Mouse (Mus musculus) gonadal fat pad, adult 2 months (tissue): ENCODE measurements around the gene Fzr1. TPM values are rescaled to one million over a fixed set of nuclear protein-coding genes. Genes with fewer than 3 reads are reported as not detected.

Experiments
- DNase-seq: peaks from one replicate; pipeline ENCODE4 v3.0.0-alpha.2; 2012; ENCODE audit warnings: low read depth
- polyA plus RNA-seq: library from polyadenylated mRNA; depleted of rRNA; stranded (reverse); fragments of >200 nt; gene quantifications from 2 replicates; pipeline ENCODE4 v1.2.3, GENCODE M21; 2012

Gene Fzr1
- polyA plus RNA-seq, 1 experiment: 59.7 TPM

DNA sequence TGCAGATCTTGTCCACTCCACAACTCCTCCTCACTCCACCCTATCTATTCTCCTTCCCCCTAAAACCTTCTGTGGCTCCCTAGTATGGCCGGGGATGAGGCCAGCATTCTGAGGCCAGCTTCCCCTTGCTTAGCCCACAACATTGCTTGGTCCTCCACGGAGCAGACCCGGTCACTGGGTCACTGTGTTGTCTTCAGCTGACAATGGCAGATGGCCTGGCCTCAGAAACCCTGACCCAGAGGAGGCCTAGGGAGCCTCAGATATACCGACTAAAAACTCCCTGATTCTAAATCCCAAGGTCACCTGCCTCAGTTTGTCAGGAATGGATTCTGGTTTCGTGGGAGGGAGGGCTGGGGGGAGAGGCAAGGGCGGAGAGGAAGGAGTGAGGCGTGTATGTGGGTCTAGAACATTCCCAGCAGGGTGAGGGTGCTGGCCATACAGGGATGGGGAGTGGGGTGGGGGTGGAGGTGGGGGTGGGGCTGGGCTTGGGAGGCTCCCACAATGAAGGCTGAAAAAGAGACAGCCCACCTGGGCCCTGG, 24.0 kb upstream of the Fzr1 start:
- no peak for DNase-seq

DNA sequence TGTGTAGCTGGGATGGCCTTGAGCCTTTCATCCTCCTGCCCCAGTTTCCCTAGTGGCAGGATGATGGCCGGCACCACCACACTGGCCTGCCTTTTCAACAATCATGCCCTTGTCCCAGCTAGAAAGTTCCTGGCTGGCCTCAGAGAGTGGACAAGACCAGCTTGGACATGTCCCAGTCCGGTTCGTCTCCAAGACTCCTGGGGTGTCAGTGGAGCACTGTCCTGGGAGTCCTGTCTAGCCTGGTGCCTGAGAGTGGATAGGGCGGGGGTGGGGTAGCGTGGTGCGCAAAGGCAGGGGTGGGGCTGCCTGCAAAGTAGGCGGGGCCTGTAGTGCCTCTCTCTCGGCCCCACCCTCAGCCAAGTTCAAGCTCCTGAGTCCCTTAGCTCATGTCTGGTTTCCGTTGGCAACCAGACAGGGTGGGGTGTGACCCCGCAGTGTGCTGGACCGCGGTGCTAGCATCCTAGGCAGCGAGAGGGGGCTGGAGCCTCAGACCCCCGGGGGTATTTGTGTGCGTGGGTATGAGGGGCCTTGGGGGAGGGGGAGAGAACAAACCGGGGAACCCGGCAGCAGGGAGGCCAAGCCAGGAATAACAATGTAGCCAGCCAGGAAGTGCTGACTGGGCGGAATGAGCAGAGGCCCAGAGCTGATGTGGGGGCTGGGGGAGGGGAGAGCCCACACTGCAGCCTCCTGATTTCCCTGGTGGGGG, 23.4 kb upstream of the Fzr1 start:
- DNase-seq: no peak

DNA sequence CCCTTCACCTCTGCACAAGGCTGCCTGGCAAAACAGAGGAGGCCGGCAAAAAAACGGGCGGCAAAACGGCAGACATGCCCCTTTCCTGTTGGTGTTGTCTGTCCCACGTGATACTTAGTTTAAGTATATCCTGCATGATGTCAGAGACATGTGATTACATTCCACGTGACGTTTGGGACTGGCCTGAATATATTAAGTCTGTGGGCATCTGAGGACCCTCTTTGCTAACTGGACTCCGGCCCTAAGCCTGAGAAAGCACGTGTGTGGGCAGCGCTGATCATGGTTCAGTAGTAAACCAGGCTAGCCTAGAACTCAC, 22.8 kb upstream of the Fzr1 start:
- DNase-seq: no peak

DNA sequence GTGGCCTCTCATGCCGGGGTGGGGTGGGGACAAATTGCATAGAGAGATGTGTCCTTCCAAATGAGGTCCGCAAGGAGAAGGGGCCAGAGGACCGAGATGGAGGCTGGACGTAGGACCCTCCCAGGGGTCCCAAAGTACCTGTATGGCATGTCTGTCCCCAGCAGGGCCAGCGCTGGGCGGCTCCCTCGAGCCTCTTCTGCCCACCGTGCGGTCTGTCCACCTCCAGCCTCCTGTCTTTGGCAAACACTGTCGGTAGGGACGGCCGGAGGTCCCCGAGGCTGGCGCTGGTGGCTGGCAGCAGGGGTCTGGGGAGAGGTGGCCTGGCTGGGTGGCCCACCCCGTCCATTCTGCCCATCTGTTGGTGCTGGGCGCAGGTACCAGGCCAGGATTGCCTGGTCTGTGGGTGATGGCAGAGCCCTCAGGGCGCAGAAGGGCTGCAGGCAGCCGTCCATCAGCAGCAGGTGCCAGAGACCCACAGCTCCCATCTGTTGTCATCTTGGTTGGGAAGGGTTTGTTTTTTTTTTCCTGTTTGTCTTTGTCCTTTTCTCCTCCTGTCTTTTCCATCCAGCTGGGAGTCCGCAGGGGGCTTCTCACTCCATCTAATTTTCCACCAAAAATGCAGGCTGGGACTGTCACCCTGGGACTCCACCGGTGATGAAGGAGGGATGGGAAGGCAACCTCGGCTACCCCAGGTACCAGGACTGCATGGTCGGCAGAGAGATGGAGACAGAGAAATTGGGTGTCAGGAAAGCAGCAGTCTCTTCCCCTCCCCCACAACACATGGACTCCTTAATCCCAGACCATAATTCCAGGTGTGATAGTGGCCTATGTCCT, 22.3 kb upstream of the Fzr1 start:
- DNase-seq: no peak

DNA sequence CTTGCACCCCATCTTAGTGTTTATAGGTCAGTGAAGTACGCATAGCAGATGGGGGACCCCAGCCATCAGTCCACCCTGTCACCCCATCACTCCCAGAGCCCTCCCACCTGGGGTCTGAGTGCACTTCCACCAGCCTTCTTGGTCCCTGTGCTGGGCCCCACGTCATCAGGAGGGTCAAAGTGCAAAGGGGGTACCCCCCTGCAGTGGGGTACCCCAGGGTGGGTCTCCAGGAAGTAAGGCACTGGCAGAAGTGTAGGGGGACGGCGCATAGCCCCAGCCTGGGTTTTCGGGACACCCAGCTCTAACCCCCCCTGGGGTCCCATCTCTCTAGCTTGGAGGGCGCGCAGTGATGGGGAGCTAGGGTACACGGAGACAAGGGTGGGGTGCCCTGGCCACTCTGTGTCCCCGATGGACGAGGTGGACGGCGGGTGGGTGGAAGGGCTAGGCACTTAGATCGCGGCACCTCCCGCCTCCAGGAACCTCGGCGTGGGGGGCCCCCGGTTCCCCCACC, 21.5 kb upstream of the Fzr1 start:
- no peak for DNase-seq

DNA sequence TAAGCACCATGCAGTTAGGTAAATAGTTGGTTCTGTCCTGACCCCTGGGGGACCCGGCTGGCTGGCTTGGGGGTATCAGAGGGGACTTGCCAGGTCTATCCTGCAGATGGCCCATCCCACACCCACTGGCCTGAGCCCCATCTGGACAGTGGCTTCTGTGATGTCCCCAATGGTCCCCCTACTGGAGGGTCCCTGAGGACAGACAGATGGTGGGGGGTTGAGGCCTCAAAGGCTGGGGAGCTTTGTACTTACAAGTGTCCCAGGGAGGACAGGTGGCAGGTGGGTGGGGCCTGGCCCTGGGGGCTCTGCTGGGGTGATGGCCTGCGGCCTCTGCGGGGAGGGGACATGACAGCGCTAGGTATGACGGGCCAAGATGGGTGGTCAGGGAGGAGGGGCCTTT, 21.0 kb upstream of the Fzr1 start:
- DNase-seq: no peak

DNA sequence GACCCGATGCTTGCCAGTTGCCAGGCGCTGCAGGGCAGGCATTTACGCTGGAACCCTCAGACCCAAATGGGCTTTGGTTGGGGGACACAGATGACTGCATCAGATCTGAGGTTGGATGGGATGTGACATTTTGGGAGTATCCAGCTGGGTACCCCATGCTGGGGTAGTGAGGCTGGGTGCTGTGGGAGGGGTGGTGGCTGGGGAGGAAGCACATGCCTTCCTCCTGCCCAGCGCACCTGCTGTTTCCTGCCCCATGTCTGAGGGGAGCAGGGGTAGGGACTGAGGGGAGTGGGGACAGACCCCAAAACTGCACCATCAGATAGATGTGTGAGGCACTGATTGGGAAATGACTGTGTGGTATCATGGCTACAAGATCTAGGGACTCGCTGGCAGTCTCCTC, 18.4 kb upstream of the Fzr1 start:
- no peak for DNase-seq

DNA sequence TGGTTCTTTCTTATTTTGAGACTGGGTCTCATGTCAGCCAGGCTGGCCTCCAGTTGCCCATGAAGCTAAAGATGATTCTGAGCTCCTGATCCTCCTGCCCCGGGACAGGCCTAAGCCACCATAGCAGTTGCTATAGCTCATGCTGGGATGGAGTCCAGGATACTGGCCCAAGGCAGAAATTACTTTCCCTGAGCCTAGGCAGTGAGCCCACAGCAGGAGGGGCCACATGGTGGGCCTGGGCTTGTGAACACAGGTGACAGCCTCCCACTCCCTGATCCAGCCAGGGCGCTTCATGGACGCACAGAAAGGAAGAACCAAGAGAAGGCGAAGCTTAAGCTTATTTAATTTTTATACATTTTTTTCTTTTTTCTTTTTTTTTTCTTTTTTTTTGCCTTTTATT, 17.5 kb upstream of the Fzr1 start:
- no peak for DNase-seq

DNA sequence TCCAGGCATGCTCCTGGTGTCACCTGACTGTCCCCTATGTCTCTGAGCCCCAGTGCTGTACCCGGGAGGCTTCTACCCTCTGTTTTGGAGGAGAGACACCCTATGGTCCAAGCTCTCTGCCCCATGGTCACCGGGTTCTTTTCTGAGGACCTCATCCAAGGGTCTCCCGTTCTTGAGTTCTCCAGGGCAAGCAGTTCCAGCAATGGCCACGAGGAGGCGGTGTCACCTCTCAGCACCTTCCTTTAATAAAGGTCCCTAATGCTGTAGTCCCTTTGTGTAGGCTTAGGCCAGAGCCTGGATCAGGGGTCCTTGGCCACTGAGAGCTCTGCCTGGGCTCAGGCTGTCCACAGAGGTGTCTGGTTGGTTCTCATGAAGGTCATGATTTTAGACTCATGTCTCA, 16.8 kb upstream of the Fzr1 start:
- no peak for DNase-seq

DNA sequence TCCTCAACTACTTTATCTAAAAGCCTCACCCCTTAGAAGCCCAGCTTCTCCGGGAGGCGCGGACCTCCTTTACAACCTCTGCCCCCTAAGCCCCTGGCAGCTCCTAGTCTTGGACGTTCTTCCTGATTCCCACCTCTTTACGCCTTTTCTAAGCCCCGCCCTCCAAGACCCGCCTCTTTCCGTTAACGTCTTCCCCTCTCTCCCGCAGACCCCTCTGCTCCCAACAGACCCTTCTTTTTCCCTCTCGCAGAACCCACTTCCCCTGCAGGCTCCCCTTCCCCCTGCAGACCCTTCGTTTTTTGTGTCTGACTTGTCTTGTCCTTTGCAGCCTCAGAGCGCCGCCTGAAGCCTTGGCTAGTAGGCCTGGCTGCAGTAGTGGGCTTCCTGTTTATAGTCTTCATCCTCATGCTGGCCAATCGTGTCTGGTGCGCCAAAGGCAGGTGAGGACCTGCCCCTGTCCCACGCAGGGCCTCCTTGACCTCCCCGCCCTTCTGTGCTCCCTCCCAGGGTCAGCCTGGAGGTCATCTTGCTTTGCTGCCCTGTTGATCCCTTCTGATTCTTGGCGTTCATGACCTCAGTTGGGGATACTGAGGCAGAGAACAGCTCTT, 15.2 kb upstream of the Fzr1 start:
- DNase-seq: no peak

DNA sequence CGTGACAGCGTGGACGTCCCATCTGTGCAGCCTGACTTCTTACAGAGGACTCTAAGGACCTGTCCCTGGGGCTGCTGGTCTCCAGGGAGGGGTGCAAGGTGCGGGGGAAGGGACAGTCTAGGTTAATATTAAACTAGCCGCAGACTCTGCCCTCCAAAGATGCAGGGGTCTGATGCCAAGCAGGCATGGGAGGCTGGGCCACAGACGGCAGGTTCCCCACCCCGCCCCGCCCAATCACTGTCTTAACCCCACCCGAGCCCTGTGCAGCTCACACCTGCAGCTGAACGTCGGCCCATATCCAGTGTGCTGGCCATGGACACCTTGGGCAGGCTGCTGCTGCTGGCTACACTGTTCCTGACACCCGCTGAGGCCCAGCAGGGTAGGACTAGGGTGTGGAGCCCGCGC, 14.5 kb upstream of the Fzr1 start, which contains the start of gene Smim24:
Gene Smim24, plus strand, starts transcription at position 271 of the 405 bp plus-strand sequence.
- DNase-seq: no peak

DNA sequence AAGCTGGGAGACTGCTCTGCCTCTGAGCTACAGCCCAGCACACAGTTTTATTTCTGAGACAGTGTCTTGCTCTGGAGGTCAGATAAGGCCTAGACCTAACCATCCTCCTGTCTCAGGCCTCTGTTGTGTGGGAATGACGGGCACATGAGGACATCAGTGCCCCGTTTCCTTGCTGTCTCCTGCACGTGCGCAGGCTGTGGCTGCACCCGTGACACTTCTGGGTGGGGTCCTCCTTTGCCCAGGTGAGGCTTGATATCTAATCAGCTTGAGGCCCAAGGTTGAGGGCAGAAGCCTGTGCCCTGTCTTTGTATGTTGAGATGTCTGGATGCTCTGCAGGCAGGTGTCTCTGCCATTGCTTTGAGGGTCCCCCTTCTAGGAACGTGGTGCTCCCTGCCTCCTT, 14.0 kb upstream of the Fzr1 start:
- DNase-seq: no peak

DNA sequence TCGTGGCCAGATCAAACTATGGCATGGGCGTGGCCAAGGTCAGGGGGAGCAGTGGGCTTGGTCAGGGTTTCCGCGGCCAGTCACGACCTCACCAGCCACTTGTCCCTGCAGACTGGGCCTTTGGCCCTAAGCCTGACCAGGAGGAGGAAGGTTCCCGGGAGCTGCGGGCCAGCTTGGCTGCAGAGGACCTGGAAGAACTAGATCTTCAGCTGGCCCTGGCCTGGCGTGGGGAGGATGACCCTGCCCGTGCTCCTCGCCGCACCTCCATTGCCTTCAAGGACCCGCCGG, 12.3 kb upstream of the Fzr1 start:
- no peak for DNase-seq

DNA sequence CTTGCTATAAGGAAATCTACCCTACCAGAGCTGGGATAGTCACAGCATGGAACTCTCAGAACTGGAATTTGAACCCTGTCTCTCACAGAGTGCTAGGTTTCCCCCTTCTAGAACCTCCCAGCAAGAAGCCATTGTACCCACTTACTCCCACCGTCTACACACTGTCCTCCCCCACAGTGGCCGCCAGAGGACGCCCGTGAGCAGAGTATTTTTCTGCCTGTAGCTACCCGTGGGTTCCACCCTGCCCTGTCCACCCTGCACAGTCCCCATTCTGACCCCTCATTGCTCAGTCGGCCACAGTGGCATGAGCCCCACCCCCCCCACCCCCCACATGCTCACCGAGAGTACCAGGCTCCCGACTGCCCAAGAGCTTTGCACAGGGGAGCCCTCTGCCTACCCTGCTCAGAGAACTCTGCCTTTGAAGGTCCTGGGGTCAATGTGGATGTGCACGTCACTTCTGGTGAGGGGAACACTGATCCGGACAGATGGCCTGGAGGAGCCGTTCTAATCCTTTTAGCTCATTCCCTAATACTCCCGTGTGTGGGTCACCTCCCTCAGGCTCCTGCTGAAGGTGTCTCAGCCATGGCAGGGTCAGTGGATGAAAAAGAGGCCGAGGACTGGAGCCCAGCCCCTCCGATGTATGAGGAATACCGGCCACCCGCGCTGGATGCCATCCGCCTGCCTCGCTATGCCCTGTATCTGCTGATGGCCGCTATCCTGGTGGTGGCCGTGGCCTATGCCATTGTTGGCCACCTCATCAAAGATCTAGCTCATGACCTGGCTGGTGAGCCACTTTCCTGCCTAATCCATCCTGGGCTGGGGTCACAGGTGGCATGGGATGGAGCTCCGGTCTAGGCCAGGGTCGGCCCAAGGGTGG, 11.7 kb upstream of the Fzr1 start:
- DNase-seq: no peak

DNA sequence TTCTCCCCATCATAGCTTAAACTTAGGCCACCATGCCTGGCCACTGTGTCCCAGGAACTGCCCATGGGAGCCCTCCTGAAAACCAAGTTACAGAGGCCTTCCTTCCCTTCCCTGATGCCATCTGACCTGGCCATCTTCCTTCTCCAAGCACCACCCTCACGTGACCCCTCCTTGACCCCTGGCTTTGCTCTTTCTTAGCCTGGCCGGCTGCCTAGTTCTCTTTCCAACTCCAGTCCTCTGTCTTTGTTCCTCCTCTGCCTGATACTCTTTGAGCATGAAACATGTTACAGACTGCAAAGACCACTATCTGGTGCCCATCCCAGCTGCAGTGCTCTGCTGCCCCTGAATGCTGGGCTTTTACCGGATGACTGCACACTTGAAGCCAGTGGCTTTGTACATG, 11.1 kb upstream of the Fzr1 start:
- DNase-seq: no peak

DNA sequence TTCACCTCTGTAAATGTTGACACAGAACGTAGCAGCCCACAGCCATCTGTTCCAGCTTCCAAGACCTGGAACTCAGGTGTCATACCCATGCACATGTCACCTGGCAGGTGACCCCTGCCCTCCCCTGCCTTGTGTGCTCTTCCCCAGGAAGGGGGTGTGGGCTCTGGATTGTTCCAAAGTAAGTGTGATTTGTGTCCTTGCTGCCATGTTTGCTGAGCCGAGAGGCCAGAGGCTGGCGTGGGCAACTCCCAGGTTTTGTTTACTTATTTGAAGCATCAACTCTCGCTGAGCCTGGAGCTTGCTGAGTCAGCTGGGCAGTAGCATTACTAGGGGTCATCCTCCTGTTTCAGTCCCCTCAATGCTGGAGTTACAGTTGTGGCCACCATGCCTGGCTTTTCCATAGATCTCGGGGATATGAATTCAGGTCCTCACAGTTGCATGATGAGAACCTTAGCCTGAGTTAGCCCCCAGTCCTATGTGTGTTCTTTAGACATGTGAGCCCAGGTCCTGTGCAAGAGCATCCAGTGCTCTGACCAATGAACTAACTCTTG, 10.3 kb upstream of the Fzr1 start, which contains the start of gene Gm48552:
Gene Gm48552, plus strand, starts transcription at position 501 of the 551 bp plus-strand sequence.
- DNase-seq: no peak

DNA sequence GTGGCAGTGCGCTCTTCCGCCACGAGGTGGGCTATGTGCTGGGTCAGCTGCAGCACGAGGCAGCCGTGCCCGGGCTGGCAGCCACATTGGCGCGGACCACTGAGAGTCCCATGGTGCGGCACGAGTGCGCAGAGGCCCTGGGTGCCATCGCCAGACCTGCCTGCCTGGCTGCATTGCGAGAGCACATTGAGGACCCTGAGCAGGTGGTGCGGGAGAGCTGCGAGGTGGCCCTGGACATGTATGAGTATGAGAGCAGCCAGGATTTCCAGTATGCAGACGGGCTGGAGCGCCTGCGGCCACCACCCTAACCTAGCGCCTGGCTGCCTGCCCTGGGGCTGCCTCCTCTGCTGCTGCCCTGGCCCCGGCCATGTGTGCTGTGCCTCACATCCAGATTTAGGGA, 9.4 kb upstream of the Fzr1 start:
- DNase-seq: no peak

DNA sequence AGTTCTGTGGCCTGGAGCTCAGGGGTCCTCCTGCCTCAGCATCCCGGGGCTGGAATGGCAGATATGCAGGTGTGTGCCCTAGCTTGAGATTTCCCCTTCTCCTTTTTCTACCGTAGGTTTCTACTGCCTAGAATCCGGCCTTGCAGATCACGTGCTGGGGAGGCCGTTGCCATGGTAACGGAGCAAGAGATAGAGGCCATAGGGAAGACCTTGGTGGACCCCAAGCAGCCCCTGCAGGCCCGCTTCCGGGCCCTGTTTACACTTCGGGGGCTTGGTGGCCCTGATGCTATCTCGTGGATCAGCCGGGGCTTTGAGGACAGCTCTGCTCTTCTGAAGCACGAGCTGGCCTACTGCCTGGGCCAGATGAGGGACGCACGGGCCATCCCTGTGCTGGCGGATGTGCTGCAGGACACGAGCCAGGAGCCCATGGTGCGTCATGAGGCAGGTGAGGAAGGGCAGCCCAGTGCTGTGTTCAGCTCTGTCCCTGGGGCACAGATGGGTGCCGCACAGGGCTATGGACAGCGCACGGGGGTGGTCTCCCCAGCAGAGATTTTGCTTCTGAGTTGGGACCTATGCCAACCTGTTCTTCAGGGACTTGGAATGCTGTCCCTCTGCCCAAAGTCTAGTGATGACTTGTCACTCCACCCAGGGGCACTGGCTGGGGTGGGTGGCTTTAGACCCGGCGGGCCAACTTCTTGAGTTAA, 7.4 kb upstream of the Fzr1 start:
- DNase-seq: no peak

DNA sequence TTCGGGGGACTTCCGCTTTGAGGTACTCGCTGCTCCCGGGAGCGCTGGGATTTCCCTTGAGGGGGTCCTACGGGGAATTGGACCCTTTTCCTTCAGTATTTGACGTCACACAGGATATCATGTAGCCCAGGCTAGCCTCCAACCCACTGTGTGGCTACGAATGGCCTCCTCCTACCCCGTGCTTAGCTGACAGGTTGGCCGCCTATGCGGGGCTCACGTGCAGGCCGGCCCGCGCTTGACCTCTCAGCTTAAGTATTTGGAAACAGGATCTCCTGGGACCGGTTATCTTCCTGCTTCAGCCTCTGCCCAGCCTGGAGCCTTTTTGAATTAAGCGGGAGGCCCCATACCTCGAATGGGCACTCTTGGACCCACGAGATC, 6.3 kb upstream of the Fzr1 start:
- DNase-seq: no peak

DNA sequence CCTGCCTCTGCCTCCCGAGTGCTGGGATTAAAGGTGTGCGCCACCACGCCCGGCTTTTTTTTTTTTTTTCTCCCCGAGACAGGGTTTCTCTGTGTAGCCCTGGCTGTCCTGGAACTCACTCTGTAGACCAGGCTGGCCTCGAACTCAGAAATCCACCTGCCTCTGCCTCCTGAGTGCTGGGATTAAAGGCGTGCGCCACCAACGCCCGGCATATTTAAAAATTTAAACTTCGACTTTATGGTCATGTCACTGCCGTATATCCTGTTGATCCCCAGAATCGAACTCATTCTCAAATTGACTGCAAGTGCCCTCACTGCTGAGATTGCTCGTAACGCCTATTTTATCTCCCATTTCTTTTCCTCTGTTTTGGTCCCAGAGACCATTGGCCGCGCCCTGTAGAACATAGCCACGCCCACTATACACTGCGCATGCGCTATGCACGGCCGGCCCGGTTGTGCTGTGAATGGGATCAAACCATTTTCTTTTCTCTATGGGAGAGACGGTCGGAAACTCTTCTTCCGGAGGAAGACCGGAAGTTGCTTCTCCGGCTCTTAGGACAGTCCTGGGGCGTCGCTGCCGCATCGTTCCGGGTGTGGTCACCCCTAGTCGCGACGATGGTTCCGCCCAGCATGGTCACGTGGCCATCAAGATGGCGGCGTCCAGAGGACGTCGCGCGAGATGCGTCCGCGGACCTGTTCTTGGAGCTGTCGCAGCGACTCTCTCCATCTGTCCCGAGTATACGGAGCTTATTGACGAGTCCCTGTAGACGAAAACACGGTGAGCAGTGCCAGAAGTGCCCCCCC, 5.7 kb upstream of the Fzr1 start, which contains the start of the genes Dohh and Gm48551:
Gene Dohh, plus strand, starts transcription at position 627 of the 803 bp plus-strand sequence.
Gene Gm48551, plus strand, starts transcription at position 665 of the 803 bp plus-strand sequence.
- DNase-seq: peak; percentile 86
